Mouse (Mus musculus) embryonic fibroblast, embryonic 13.5 days (primary cell): ENCODE data around the gene Kcna6.

Experiments used
- CTCF ChIP-seq: IDR thresholded peaks from 2 replicates; pipeline ENCODE4 v1.5.1; 2011; ENCODE audit warnings: mild to moderate bottlenecking, control low read depth, low read length, moderate library complexity, borderline replicate concordance; ENCODE audit not compliant: insufficient read depth
- POLR2A ChIP-seq: IDR thresholded peaks from 2 replicates; pipeline ENCODE4 v1.6.1; 2011; ENCODE audit warnings: low read depth, mild to moderate bottlenecking, control low read depth, low read length, moderate library complexity

DNA sequence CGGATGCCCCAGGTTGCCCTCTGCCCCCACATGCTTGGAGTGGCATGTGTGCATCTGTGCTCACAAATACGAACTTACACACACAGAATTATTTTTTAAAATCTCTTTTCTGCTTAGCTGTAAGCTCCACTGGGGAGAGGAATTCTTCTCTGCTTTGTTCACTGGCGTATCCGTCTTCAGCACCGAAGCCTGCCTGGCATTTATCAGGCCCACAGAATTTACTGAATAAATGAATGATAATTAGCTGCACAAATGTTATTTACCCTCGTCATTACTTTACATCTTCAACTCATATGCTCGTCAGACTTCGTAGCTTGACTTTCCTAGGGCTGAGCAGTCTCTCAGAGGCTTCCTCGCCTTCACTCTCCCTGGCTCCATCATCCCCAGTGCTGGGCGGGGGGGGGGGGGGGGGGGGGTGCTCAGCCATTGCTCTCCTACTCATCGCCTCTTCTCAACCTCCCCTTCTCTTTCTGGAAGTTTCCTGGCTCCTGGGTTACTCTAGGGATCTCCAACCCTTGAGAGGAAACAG is 24.2 kb upstream of the Kcna6 start:
- TF ChIP-seq CTCF: no peak
- no peak for TF ChIP-seq POLR2A
